ENCODE assay signal across 10 mouse cellular contexts in the genomic region with DNA sequence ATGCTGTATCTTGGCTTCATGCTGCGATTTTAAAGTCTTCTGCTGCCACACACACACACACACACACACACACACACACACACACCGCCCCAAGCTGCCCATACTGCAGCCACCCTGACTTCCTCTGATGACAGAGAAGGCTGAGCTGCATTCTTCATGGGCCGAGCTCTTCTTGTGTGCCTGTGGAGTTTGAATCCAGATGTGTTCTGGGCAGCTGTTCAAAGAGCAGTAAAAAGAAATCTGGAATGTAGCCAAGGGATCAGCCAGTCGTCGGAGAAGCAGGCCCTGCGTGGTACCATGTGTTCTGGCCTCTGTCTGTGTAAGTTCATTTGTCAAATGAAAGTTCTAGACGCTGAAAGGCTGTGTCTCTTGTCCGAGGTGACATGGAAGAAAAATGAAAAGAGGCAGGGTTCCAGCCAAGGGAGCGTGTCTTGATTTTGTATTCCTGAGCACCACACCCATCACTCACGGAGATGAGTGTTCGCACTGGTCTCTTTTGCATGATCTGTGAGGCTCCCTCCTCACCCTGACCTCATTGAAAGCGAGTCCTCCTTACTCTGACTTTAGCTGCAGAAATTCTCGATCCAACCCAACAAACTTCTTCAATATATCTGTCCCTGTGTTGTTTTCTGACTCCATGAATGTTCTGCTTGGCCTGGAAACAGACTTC.
DNase-seq lines count a peak whose midpoint lies in the region; ATAC-seq lines count a peak whose summit lies in the region.
"Had no signal": no experiment of that assay in that cellular context is flagged by ENCODE, and none has a peak within 500 bp of the region (broad histone marks: within the 10 kb centered on the region; RNA-seq: fewer than 3 reads in every experiment).

No protein-coding gene starts in this region.

- peak; percentile 58; the same call in 1 of the 2 replicates for ATAC-seq in intestine, embryonic 16.5 days
- peak; percentile 83 for ATAC-seq in lung, embryonic 16.5 days (ENCODE audit: low read depth)

- no peak overlapping the region for H3K4me2 ChIP-seq in intestine, embryonic 16.5 days (ENCODE audit: low read depth, low read length)
- no peak overlapping the region for H3K4me2 ChIP-seq in lung, embryonic 16.5 days (ENCODE audit: low read depth, low read length)

- H3K9me3 ChIP-seq in heart, embryonic 10.5 days, result no peaks in the 10 kb centered on the region
- H3K9me3 ChIP-seq in intestine, embryonic 16.5 days (ENCODE audit: control insufficient read depth, low read length), result no peaks in the 10 kb centered on the region
- H3K9me3 ChIP-seq in lung, embryonic 16.5 days (ENCODE audit: control insufficient read depth, low read length), result no peaks in the 10 kb centered on the region
- H3K9me3 ChIP-seq: midbrain, embryonic 10.5 days had no signal

- peaks cover 49% of the 10 kb centered on the region for H3K4me1 ChIP-seq in heart, embryonic 10.5 days
- peaks cover 34% of the 10 kb centered on the region for H3K4me1 ChIP-seq in intestine, embryonic 16.5 days (ENCODE audit: control insufficient read depth, insufficient read depth, low read length)
- H3K4me1 ChIP-seq in lung, embryonic 16.5 days (replicated peaks; ENCODE audit: control insufficient read depth, insufficient read depth, low read length), result peaks cover 16% of the 10 kb centered on the region

- WGBS in heart, embryonic 10.5 days, result 60% methylated on average over 13 of the region's 13 CpGs
- WGBS in intestine, embryonic 16.5 days, result 45% methylated on average over 13 of the region's 13 CpGs
- WGBS in lung, embryonic 16.5 days, result 35% methylated on average over 13 of the region's 13 CpGs

- H3K9ac ChIP-seq in intestine, embryonic 16.5 days (ENCODE audit: low read depth, low read length), result no peak overlapping the region
- H3K9ac ChIP-seq in lung, embryonic 16.5 days (ENCODE audit: low read length), result no peak overlapping the region

- peak; percentile 28 to 46 for DNase-seq in heart, adult 18-20 months
- DNase-seq in heart, embryonic 10.5 days (ENCODE audit: low spot score), result no peak
- DNase-seq in NIH3T3 (ENCODE audit: low read depth), result peak; percentile 81
- no peak for DNase-seq in right cerebral cortex, postnatal 10 days (ENCODE audit: low spot score in 2 of 2)
- no peak for DNase-seq in retina, embryonic 14.5 days (ENCODE audit: low spot score)
- DNase-seq in c-Kit-positive CD71-positive TER-119-positive erythroid progenitor cells, embryonic 14.5 days (ENCODE audit: low spot score), result no peak
- DNase-seq: layer of hippocampus, postnatal 36 days had no signal

- no peak overlapping the region for H3K27ac ChIP-seq in heart, embryonic 10.5 days
- H3K27ac ChIP-seq in intestine, embryonic 16.5 days (ENCODE audit: low read length), result peak overlapping the region; percentile 80
- H3K27ac ChIP-seq in lung, embryonic 16.5 days (ENCODE audit: low read length), result no peak overlapping the region
- H3K27ac ChIP-seq: midbrain, embryonic 10.5 days had no signal

- no peaks in the 10 kb centered on the region for H3K36me3 ChIP-seq in heart, embryonic 10.5 days
- H3K36me3 ChIP-seq in intestine, embryonic 16.5 days (ENCODE audit: control insufficient read depth, insufficient read depth, low read length), result no peaks in the 10 kb centered on the region
- no peaks in the 10 kb centered on the region for H3K36me3 ChIP-seq in lung, embryonic 16.5 days (ENCODE audit: control insufficient read depth, insufficient read depth, low read length)
- H3K36me3 ChIP-seq: midbrain, embryonic 10.5 days had no signal

- no peaks in the 10 kb centered on the region for H3K27me3 ChIP-seq in heart, embryonic 10.5 days (ENCODE audit: insufficient read depth, poor library complexity, severe bottlenecking)
- H3K27me3 ChIP-seq in intestine, embryonic 16.5 days (replicated peaks; ENCODE audit: control insufficient read depth, insufficient read depth, low read length), result no peaks in the 10 kb centered on the region
- H3K27me3 ChIP-seq in lung, embryonic 16.5 days (ENCODE audit: control insufficient read depth, insufficient read depth, low read depth, low read length), result peaks cover 4% of the 10 kb centered on the region; the same call in 1 of the 2 replicates

- H3K4me3 ChIP-seq in heart, embryonic 10.5 days, result no peak overlapping the region
- no peak overlapping the region for H3K4me3 ChIP-seq in intestine, embryonic 16.5 days (ENCODE audit: low read length)
- H3K4me3 ChIP-seq in lung, embryonic 16.5 days (ENCODE audit: low read length), result no peak overlapping the region
- H3K4me3 ChIP-seq: midbrain, embryonic 10.5 days had no signal

Comparison
In these comparisons a context has a peak if more than half of its experiments do, and no peak if none do; other contexts are left out.
1. DNase-seq: peak in heart, adult 18-20 months (2 of 2) and NIH3T3 (single experiment); none in heart, embryonic 10.5 days (single experiment), right cerebral cortex, postnatal 10 days (0 of 2), retina, embryonic 14.5 days (single experiment) and c-Kit-positive CD71-positive TER-119-positive erythroid progenitor cells, embryonic 14.5 days (single experiment).